Mouse (Mus musculus): ENCODE results near the gene Pou2f3. TPM values are rescaled to one million over a fixed set of nuclear protein-coding genes. Genes with fewer than 3 reads are reported as not detected.
A peak's percentile ranks its signal among the peaks of the same experiment; 100 is the strongest.

Pou2f3 gene
- polyA plus RNA-seq, 1 experiment from 2014 or later = 0.47 TPM

DNA sequence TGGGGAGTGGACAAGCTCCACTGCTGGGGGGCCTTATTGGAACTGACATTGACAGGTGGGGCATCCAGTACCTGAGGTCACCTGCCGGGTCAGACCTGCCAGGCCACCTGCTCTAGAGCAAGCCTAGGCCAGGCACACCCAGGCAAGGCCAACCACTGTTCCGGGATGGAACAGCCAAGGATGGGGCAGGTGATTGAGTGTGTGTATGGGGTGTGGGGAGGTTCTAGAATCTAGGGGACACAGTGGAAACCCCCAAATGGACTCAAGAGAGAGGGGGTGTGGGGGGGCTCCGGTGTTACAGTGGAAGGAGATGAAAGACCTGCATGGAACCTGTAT, 21.2 kb downstream of the Pou2f3 start:
- WGBS = 73% methylated on average over 3 of the region's 3 CpGs
- no peak for TF ChIP-seq CTCF (IDR thresholded peaks at IDR 0.05; ENCODE audit: low read depth)
- H3K4me3 ChIP-seq (replicated peaks; ENCODE audit: low read depth, low read length) = no peak overlapping the region
- no peaks in the 10 kb centered on the region for H3K27me3 ChIP-seq (ENCODE audit: insufficient read depth, low read length)
- H3K9me3 ChIP-seq (replicated peaks; ENCODE audit: low read length) = no peaks in the 10 kb centered on the region
- DNase-seq (ENCODE audit: low spot score) = no peak
- no peak overlapping the region for H3K4me2 ChIP-seq (ENCODE audit: low read length)
- H3K9ac ChIP-seq (ENCODE audit: low read depth, low read length) = no peak overlapping the region
- ATAC-seq (replicated peaks; ENCODE audit: low FRiP score, low read depth) = no peak
- H3K36me3 ChIP-seq (ENCODE audit: insufficient read depth, low read length) = no peaks in the 10 kb centered on the region
- no peak overlapping the region for H3K27ac ChIP-seq
- H3K4me1 ChIP-seq (replicated peaks; ENCODE audit: insufficient read depth, low read length) = no peaks in the 10 kb centered on the region

GRCm38 (mm10) chr9:43188309-43189020, 21.7 kb downstream of the Pou2f3 start:
- Histone ChIP-seq H3K4me2 (ENCODE audit: low read length) (no peak overlapping the region), H3K9me3 (replicated peaks; ENCODE audit: low read length) (no peaks in the 10 kb centered on the region), H3K27ac (no peak overlapping the region), H3K36me3 (ENCODE audit: insufficient read depth, low read length) (no peaks in the 10 kb centered on the region), H3K4me3 (replicated peaks; ENCODE audit: low read depth, low read length) (no peak overlapping the region), H3K4me1 (replicated peaks; ENCODE audit: insufficient read depth, low read length) (no peaks in the 10 kb centered on the region), H3K9ac (ENCODE audit: low read depth, low read length) (no peak overlapping the region), H3K27me3 (ENCODE audit: insufficient read depth, low read length) (no peaks in the 10 kb centered on the region)
- 66% methylated on average over 12 of the region's 12 CpGs for WGBS
- no peak for DNase-seq (ENCODE audit: low spot score)
- ATAC-seq (replicated peaks; ENCODE audit: low FRiP score, low read depth) = no peak
- no peak for TF ChIP-seq CTCF (IDR thresholded peaks at IDR 0.05; ENCODE audit: low read depth)

DNA sequence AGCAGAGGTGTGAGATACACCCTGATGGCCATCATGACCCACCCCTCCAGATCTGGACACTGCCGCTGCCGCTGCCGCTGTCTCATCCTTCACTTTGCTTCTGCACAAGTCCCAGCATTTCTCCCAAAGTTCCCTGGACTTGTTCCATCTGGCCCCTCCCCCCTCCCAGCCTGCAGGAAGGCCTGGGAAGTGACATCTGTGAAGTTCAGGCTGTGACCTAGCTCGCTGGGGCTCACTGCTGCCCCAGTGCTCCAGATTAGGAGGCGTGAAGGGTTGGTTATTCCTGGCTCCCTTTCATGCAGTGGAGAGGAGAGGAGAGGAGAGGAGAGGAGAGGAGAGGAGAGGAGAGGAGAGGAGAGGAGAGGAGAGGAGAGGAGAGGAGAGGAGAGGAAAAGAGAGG, 30.6 kb downstream of the Pou2f3 start:
- H3K9ac ChIP-seq (ENCODE audit: low read depth, low read length) = no peak overlapping the region
- no peaks in the 10 kb centered on the region for H3K36me3 ChIP-seq (ENCODE audit: insufficient read depth, low read length)
- no peak overlapping the region for H3K27ac ChIP-seq
- H3K4me2 ChIP-seq (ENCODE audit: low read length) = no peak overlapping the region
- ATAC-seq (replicated peaks; ENCODE audit: low FRiP score, low read depth) (no peak), DNase-seq (ENCODE audit: low spot score) (peak; percentile 45)
- 47% methylated on average over 5 of the region's 5 CpGs for WGBS
- no peak overlapping the region for H3K4me3 ChIP-seq (replicated peaks; ENCODE audit: low read depth, low read length)
- no peaks in the 10 kb centered on the region for H3K9me3 ChIP-seq (replicated peaks; ENCODE audit: low read length)
- H3K27me3 ChIP-seq (ENCODE audit: insufficient read depth, low read length) = no peaks in the 10 kb centered on the region
- no peak for TF ChIP-seq CTCF (IDR thresholded peaks at IDR 0.05; ENCODE audit: low read depth)
- H3K4me1 ChIP-seq (replicated peaks; ENCODE audit: insufficient read depth, low read length) = 0 out of 2 replicates have a peak, but pooled peaks cover 7% of the 10 kb centered on the region

GRCm38 (mm10) chr9:43178172-43178571, 32.0 kb downstream of the Pou2f3 start:
- TF ChIP-seq CTCF (IDR thresholded peaks at IDR 0.05; ENCODE audit: low read depth) = peak; percentile 51
- Histone ChIP-seq H3K36me3 (ENCODE audit: insufficient read depth, low read length) (no peaks in the 10 kb centered on the region), H3K9ac (ENCODE audit: low read depth, low read length) (no peak overlapping the region), H3K27ac (no peak overlapping the region), H3K4me2 (ENCODE audit: low read length) (no peak overlapping the region), H3K9me3 (replicated peaks; ENCODE audit: low read length) (no peaks in the 10 kb centered on the region), H3K27me3 (ENCODE audit: insufficient read depth, low read length) (no peaks in the 10 kb centered on the region), H3K4me1 (replicated peaks; ENCODE audit: insufficient read depth, low read length) (0 out of 2 replicates have a peak, but pooled peaks cover 7% of the 10 kb centered on the region), H3K4me3 (replicated peaks; ENCODE audit: low read depth, low read length) (no peak overlapping the region)
- no peak for ATAC-seq (replicated peaks; ENCODE audit: low FRiP score, low read depth)
- no peak for DNase-seq (ENCODE audit: low spot score)
- 59% methylated on average over 7 of the region's 7 CpGs for WGBS

DNA sequence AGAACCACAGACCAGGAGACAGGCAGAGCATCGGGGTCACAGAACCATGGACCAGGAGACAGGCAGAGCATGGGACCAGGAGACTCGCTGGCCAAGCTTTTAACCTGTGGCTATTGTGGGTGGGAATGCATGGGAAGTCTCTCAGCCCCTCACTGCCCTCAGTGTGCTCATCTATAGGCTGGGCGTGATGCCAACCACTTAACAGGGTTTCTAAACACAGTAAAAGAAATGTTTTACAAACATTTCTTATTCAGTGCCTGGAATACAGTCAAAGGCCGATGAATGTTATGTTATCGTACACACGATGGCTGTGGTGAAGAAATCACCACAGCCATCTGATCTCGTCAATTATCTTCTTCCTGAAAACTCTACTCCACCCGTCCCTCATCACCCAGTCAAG, 43.1 kb downstream of the Pou2f3 start:
- no peak for DNase-seq (ENCODE audit: low spot score)
- Histone ChIP-seq H3K9me3 (replicated peaks; ENCODE audit: low read length) (no peaks in the 10 kb centered on the region), H3K27me3 (ENCODE audit: insufficient read depth, low read length) (no peaks in the 10 kb centered on the region), H3K9ac (ENCODE audit: low read depth, low read length) (no peak overlapping the region), H3K27ac (no peak overlapping the region), H3K36me3 (ENCODE audit: insufficient read depth, low read length) (no peaks in the 10 kb centered on the region), H3K4me3 (replicated peaks; ENCODE audit: low read depth, low read length) (no peak overlapping the region), H3K4me2 (ENCODE audit: low read length) (no peak overlapping the region), H3K4me1 (replicated peaks; ENCODE audit: insufficient read depth, low read length) (no peaks in the 10 kb centered on the region)
- 71% methylated on average over 8 of the region's 8 CpGs for WGBS
- no peak for ATAC-seq (replicated peaks; ENCODE audit: low FRiP score, low read depth)
- no peak for TF ChIP-seq CTCF (IDR thresholded peaks at IDR 0.05; ENCODE audit: low read depth)

- H3K27me3 ChIP-seq (ENCODE audit: insufficient read depth, low read length) = no peaks in the 10 kb centered on the region
- no peak overlapping the region for H3K4me2 ChIP-seq (ENCODE audit: low read length)
- H3K9ac ChIP-seq (ENCODE audit: low read depth, low read length) = no peak overlapping the region
- H3K4me1 ChIP-seq (replicated peaks; ENCODE audit: insufficient read depth, low read length) = no peaks in the 10 kb centered on the region
- no peaks in the 10 kb centered on the region for H3K9me3 ChIP-seq (replicated peaks; ENCODE audit: low read length)
- no peak overlapping the region for H3K4me3 ChIP-seq (replicated peaks; ENCODE audit: low read depth, low read length)
- WGBS = 63% methylated on average over 6 of the region's 6 CpGs
- no peak for TF ChIP-seq CTCF (IDR thresholded peaks at IDR 0.05; ENCODE audit: low read depth)
- H3K27ac ChIP-seq = no peak overlapping the region
- no peak for DNase-seq (ENCODE audit: low spot score)
- H3K36me3 ChIP-seq (ENCODE audit: insufficient read depth, low read length) = no peaks in the 10 kb centered on the region
- ATAC-seq (replicated peaks; ENCODE audit: low FRiP score, low read depth) = no peak
Measured at GRCm38 (mm10) chr9:43166346-43166745, 43.8 kb downstream of the Pou2f3 start.

DNA sequence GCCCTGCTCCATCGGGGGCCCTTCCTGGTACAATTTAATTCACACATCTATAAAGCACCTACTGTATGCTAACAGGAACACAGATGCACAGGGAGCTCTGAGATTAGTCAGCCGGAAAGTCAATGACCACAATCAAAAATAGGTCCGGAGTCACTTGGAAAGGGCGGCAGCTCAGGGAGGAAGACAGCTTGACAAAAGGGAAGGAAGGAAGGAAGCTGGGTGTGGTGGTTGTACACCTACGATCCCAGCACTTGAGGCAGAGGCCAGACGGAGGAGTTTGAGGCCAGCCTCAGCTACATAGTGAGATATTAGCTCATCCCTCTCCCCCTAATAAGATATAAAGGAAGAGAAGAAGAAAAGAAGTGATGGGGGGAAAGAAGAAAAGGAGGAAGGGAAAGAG, 54.2 kb downstream of the Pou2f3 start:
- no peak for ATAC-seq (replicated peaks; ENCODE audit: low FRiP score, low read depth)
- DNase-seq (ENCODE audit: low spot score) = no peak
- no peak for TF ChIP-seq CTCF (IDR thresholded peaks at IDR 0.05; ENCODE audit: low read depth)
- Histone ChIP-seq H3K4me3 (replicated peaks; ENCODE audit: low read depth, low read length) (no peak overlapping the region), H3K27ac (no peak overlapping the region), H3K36me3 (ENCODE audit: insufficient read depth, low read length) (no peaks in the 10 kb centered on the region), H3K4me1 (replicated peaks; ENCODE audit: insufficient read depth, low read length) (no peaks in the 10 kb centered on the region), H3K9ac (ENCODE audit: low read depth, low read length) (no peak overlapping the region), H3K27me3 (ENCODE audit: insufficient read depth, low read length) (no peaks in the 10 kb centered on the region), H3K4me2 (ENCODE audit: low read length) (no peak overlapping the region), H3K9me3 (replicated peaks; ENCODE audit: low read length) (no peaks in the 10 kb centered on the region)
- 63% methylated on average over 6 of the region's 6 CpGs for WGBS
